In genomic region chr19:37673393-37673792, GRCm38 (mm10) we compare ENCODE assay signal across 31 mouse cellular contexts. TPM values are rescaled to one million over a fixed set of nuclear protein-coding genes. Genes with fewer than 3 reads are reported as not detected.
DNase-seq lines count a peak whose midpoint lies in the region; ATAC-seq and TF ChIP-seq lines count a peak whose summit lies in the region.
"Had no signal": no experiment of that assay in that cellular context is flagged by ENCODE, and none has a peak within 500 bp of the region (broad histone marks: within the 10 kb centered on the region; RNA-seq: fewer than 3 reads in every experiment).

No protein-coding gene starts in this region.

- no peak overlapping the region for H3K4me3 ChIP-seq in liver, embryonic 13.5 days (replicated peaks)
- H3K4me3 ChIP-seq in liver, embryonic 12.5 days, result no peak overlapping the region
- H3K4me3 ChIP-seq in CH12.LX (replicated peaks in 1 of 3; ENCODE audit: low read depth in 2 of 3, low read length in 2 of 3, poor library complexity in 1 of 3), result no peak overlapping the region
- H3K4me3 ChIP-seq in forebrain, embryonic 11.5 days (ENCODE audit: low read depth, low read length), result no peak overlapping the region
- H3K4me3 ChIP-seq: embryonic facial prominence, embryonic 13.5 days; forebrain, embryonic 12.5 days; heart, adult 2 months; limb, embryonic 15.5 days; megakaryocyte, embryonic 14.5 days; midbrain, embryonic 15.5 days; neural tube, embryonic 15.5 days had no signal

- no peak for TF ChIP-seq POLR2A in CH12.LX (IDR thresholded peaks at IDR 0.05; ENCODE audit: low read depth, low read length)

- in situ Hi-C loops in CH12.LX (cut with MboI; ENCODE audit: low pct_ligation_motif_present, low pct_unique_long_range_greater_than_20kb, low sequenced_read_pairs), result no loop called here

- ATAC-seq in liver, embryonic 13.5 days (ENCODE audit: low read depth), result 0 out of 2 replicates have a peak, but pooled peaks have one; percentile 27
- ATAC-seq in liver, embryonic 12.5 days, result no peak
- 0 out of 2 replicates have a peak, but pooled peaks have one; percentile 42 for ATAC-seq in common myeloid progenitor, adult 5-6 weeks (replicated peaks; ENCODE audit: low read depth, poor library complexity, severe bottlenecking)
- no peak for ATAC-seq in forebrain, embryonic 11.5 days (replicated peaks; ENCODE audit: low FRiP score)
- ATAC-seq: hindbrain, postnatal 0 days; liver, postnatal 0 days; midbrain, embryonic 15.5 days had no signal

- TF ChIP-seq EP300 in CH12.LX (IDR thresholded peaks at IDR 0.05; ENCODE audit: low read length), result no peak

- TF ChIP-seq CTCF in CH12.LX (conservative IDR thresholded peaks at IDR 0.05 in 1 of 2, IDR thresholded peaks at IDR 0.05 in 1 of 2; ENCODE audit: low read depth in 2 of 2, low read length in 2 of 2), result no peak

- H3K9ac ChIP-seq in liver, embryonic 13.5 days, result no peak overlapping the region
- no peak overlapping the region for H3K9ac ChIP-seq in liver, embryonic 12.5 days
- no peak overlapping the region for H3K9ac ChIP-seq in CH12.LX (ENCODE audit: insufficient read depth, low read depth)
- no peak overlapping the region for H3K9ac ChIP-seq in forebrain, embryonic 11.5 days (ENCODE audit: low read length)
- H3K9ac ChIP-seq: embryonic facial prominence, embryonic 13.5 days; forebrain, embryonic 12.5 days; limb, embryonic 15.5 days; liver, postnatal 0 days; midbrain, embryonic 15.5 days; neural tube, embryonic 15.5 days had no signal

- H3K79me2 ChIP-seq in CH12.LX (replicated peaks; ENCODE audit: control insufficient read depth, extremely low read depth, insufficient read depth, poor library complexity, severe bottlenecking), result no peaks in the 10 kb centered on the region

- H3K36me3 ChIP-seq in liver, embryonic 13.5 days, result peaks cover 7% of the 10 kb centered on the region; the same call in 1 of the 2 replicates
- peaks cover 9% of the 10 kb centered on the region for H3K36me3 ChIP-seq in liver, embryonic 12.5 days
- peaks cover 0 to 2% of the 10 kb centered on the region in 2 experiments for H3K36me3 ChIP-seq in CH12.LX (replicated peaks in 1 of 2; ENCODE audit: control insufficient read depth in 1 of 2, insufficient read depth in 1 of 2, low read length in 1 of 2)
- no peaks in the 10 kb centered on the region for H3K36me3 ChIP-seq in forebrain, embryonic 11.5 days (ENCODE audit: control insufficient read depth, insufficient read depth, low read length)
- H3K36me3 ChIP-seq: embryonic facial prominence, embryonic 13.5 days; forebrain, embryonic 12.5 days; limb, embryonic 15.5 days; midbrain, embryonic 15.5 days; neural tube, embryonic 15.5 days had no signal

- no peak for DNase-seq in liver, embryonic 13.5 days
- peak; percentile 9 for DNase-seq in CH12.LX (ENCODE audit: extremely low read depth)
- DNase-seq in telencephalon, adult 2 months (ENCODE audit: low read depth, low spot score), result peak; percentile 22
- no peak for DNase-seq in retina, embryonic 14.5 days (ENCODE audit: low spot score)
- DNase-seq in forebrain, embryonic 11.5 days (ENCODE audit: low spot score), result no peak
- DNase-seq in lung, postnatal 10 days, result no peak
- DNase-seq: cerebellum, adult 2 months; gastrocnemius, postnatal 14 days; heart, adult 2 months; kidney, adult 2 months; kidney, postnatal 14 days; liver, postnatal 0 days; lung, postnatal 14 days; right cerebral cortex, postnatal 4 days; thymus, postnatal 25 days had no signal

- no peaks in the 10 kb centered on the region for H3K9me3 ChIP-seq in liver, embryonic 13.5 days (replicated peaks)
- H3K9me3 ChIP-seq in liver, embryonic 12.5 days (replicated peaks), result no peaks in the 10 kb centered on the region
- no peaks in the 10 kb centered on the region for H3K9me3 ChIP-seq in CH12.LX (replicated peaks; ENCODE audit: low read length)
- no peaks in the 10 kb centered on the region for H3K9me3 ChIP-seq in forebrain, embryonic 11.5 days (ENCODE audit: control insufficient read depth, low read length)
- H3K9me3 ChIP-seq: embryonic facial prominence, embryonic 13.5 days; forebrain, embryonic 12.5 days; limb, embryonic 15.5 days; megakaryocyte, embryonic 14.5 days; midbrain, embryonic 15.5 days; neural tube, embryonic 15.5 days had no signal

- H3K27me3 ChIP-seq in liver, embryonic 13.5 days, result no peaks in the 10 kb centered on the region
- H3K27me3 ChIP-seq in liver, embryonic 12.5 days (replicated peaks), result no peaks in the 10 kb centered on the region
- H3K27me3 ChIP-seq in CH12.LX (replicated peaks), result no peaks in the 10 kb centered on the region
- no peaks in the 10 kb centered on the region; the same call in 1 of the 2 replicates for H3K27me3 ChIP-seq in forebrain, embryonic 11.5 days (ENCODE audit: control insufficient read depth, insufficient read depth, low read length)
- H3K27me3 ChIP-seq: embryonic facial prominence, embryonic 13.5 days; limb, embryonic 15.5 days; megakaryocyte, embryonic 14.5 days; midbrain, embryonic 15.5 days; neural tube, embryonic 15.5 days had no signal

- dilution Hi-C loops in CH12.LX (cut with MboI; ENCODE audit: extremely low pct_ligation_motif_present, extremely low pct_unique_long_range_greater_than_20kb, low sequenced_read_pairs), result no loop called here

- WGBS in liver, embryonic 13.5 days (ENCODE audit: insufficient replicate concordance), result 38% methylated on average over 12 of the region's 12 CpGs
- WGBS in liver, embryonic 12.5 days (ENCODE audit: insufficient replicate concordance), result 41% methylated on average over 12 of the region's 12 CpGs
- 68% methylated on average over 12 of the region's 12 CpGs for WGBS in forebrain, embryonic 11.5 days

- H3K4me1 ChIP-seq in liver, embryonic 13.5 days (replicated peaks), result peaks cover 26% of the 10 kb centered on the region
- H3K4me1 ChIP-seq in liver, embryonic 12.5 days, result peaks cover 23% of the 10 kb centered on the region
- no peaks in the 10 kb centered on the region for H3K4me1 ChIP-seq in CH12.LX (ENCODE audit: control insufficient read depth in 1 of 2, insufficient read depth in 2 of 2)
- 0 out of 2 replicates have a peak, but pooled peaks cover 3% of the 10 kb centered on the region for H3K4me1 ChIP-seq in forebrain, embryonic 11.5 days (replicated peaks; ENCODE audit: control insufficient read depth, insufficient read depth, low read length)
- H3K4me1 ChIP-seq: limb, embryonic 15.5 days; midbrain, embryonic 15.5 days; neural tube, embryonic 15.5 days had no signal

- no peak for TF ChIP-seq RAD21 in CH12.LX (IDR thresholded peaks at IDR 0.05; ENCODE audit: low read depth, low read length)

- H3K27ac ChIP-seq in liver, embryonic 13.5 days, result no peak overlapping the region
- H3K27ac ChIP-seq in liver, embryonic 12.5 days, result no peak overlapping the region
- H3K27ac ChIP-seq in CH12.LX (ENCODE audit: insufficient read depth, low read depth), result no peak overlapping the region
- no peak overlapping the region for H3K27ac ChIP-seq in forebrain, embryonic 11.5 days (ENCODE audit: low read depth, low read length)
- H3K27ac ChIP-seq: embryonic facial prominence, embryonic 13.5 days; forebrain, embryonic 12.5 days; heart, adult 2 months; hindbrain, postnatal 0 days; limb, embryonic 15.5 days; midbrain, embryonic 15.5 days; neural tube, embryonic 15.5 days had no signal

- H3K4me2 ChIP-seq in liver, embryonic 13.5 days, result no peak overlapping the region
- H3K4me2 ChIP-seq in liver, embryonic 12.5 days, result no peak overlapping the region
- H3K4me2 ChIP-seq in CH12.LX (ENCODE audit: insufficient read depth, low read depth, poor library complexity, severe bottlenecking), result no peak overlapping the region
- no peak overlapping the region for H3K4me2 ChIP-seq in forebrain, embryonic 11.5 days (ENCODE audit: low read depth, low read length, severe bottlenecking)
- H3K4me2 ChIP-seq: embryonic facial prominence, embryonic 13.5 days; forebrain, embryonic 12.5 days; limb, embryonic 15.5 days; midbrain, embryonic 15.5 days; neural tube, embryonic 15.5 days had no signal

TF ChIP-seq in CH12.LX, 34 proteins besides CTCF, POLR2A, EP300 and RAD21:
- TF ChIP-seq MAZ (IDR thresholded peaks at IDR 0.05; ENCODE audit: low read depth, low read length), result no peak

RNA-seq across cellular contexts. Expression of gene Cyp26c1, which starts 12.0 kb away (rescaled TPM):
- polyA plus RNA-seq in liver, embryonic 13.5 days (2015; fragmentation: Nextera tagmentation; extraction: Ambion mirVana), result not detected in 2 replicates
- polyA plus RNA-seq in liver, embryonic 12.5 days (2016; fragmentation: Nextera tagmentation; extraction: Ambion mirVana), result not detected in 2 replicates
- total RNA-seq in CH12.LX (2012; rRNA removed) (0.08 TPM in 1 of 2 replicates, not detected in the other), CH12.LX (2014; rRNA removed) (not detected in 2 replicates)
- polyA plus RNA-seq in CH12.LX (2012; ENCODE audit: insufficient read length, low read depth), result not detected in 2 replicates
- 0.44 TPM in 1 of 2 replicates, not detected in the other for total RNA-seq in common myeloid progenitor, adult 5-6 weeks (2017)
- 0.15 TPM in 1 of 2 replicates, not detected in the other for polyA plus RNA-seq in forebrain, embryonic 11.5 days (2014; fragmentation: Nextera tagmentation; extraction: Ambion mirVana)
- total RNA-seq: adrenal gland, postnatal 36 days; gastrocnemius, postnatal 14 days; heart, adult 2 months; hematopoietic stem cell, adult 5-6 weeks; hindbrain, postnatal 0 days; left cerebral cortex, adult 18-20 months; left cerebral cortex, postnatal 36 days had no signal
- polyA plus RNA-seq: cerebellum, adult 2 months; cortical plate, adult 2 months; forebrain, embryonic 12.5 days; heart, adult 2 months; heart, embryonic 16.5 days; hindbrain, postnatal 0 days; limb, embryonic 15.5 days; liver, postnatal 0 days; midbrain, embryonic 15.5 days; neural tube, embryonic 15.5 days; stomach, embryonic 16.5 days had no signal

RNA-seq across cellular contexts. Expression of gene Cyp26a1, which starts 24.2 kb away (rescaled TPM):
- 0.16 and 0.27 TPM in 2 replicates for polyA plus RNA-seq in liver, embryonic 13.5 days (2015; fragmentation: Nextera tagmentation; extraction: Ambion mirVana)
- polyA plus RNA-seq in liver, embryonic 12.5 days (2016; fragmentation: Nextera tagmentation; extraction: Ambion mirVana), result 0.14 TPM in 1 of 2 replicates, not detected in the other
- total RNA-seq in CH12.LX (2012; rRNA removed) (0.17 TPM in 1 of 2 replicates, not detected in the other), CH12.LX (2014; rRNA removed) (not detected in 2 replicates)
- polyA plus RNA-seq in CH12.LX (2012; ENCODE audit: insufficient read length, low read depth), result not detected in 2 replicates
- not detected in 2 replicates for total RNA-seq in common myeloid progenitor, adult 5-6 weeks (2017)
- polyA plus RNA-seq in forebrain, embryonic 11.5 days (2014; fragmentation: Nextera tagmentation; extraction: Ambion mirVana), result 1.4 and 1.5 TPM in 2 replicates
- total RNA-seq: adrenal gland, postnatal 36 days; hematopoietic stem cell, adult 5-6 weeks; hindbrain, postnatal 0 days; left cerebral cortex, adult 18-20 months; left cerebral cortex, postnatal 36 days had no signal
- polyA plus RNA-seq: cerebellum, adult 2 months; hindbrain, postnatal 0 days; midbrain, embryonic 15.5 days had no signal

Comparison
In these comparisons a context has a peak if more than half of its experiments do, and no peak if none do; other contexts are left out.
1. ATAC-seq: peak in liver, embryonic 13.5 days (single experiment) and common myeloid progenitor, adult 5-6 weeks (single experiment); none in liver, embryonic 12.5 days (single experiment) and forebrain, embryonic 11.5 days (single experiment).
2. DNase-seq: peak in CH12.LX (single experiment) and telencephalon, adult 2 months (single experiment); none in liver, embryonic 13.5 days (single experiment), retina, embryonic 14.5 days (single experiment), forebrain, embryonic 11.5 days (single experiment) and lung, postnatal 10 days (single experiment).